Mouse (Mus musculus) kidney, embryonic 15.5 days (tissue): ENCODE measurements at regions not wholly inside any gene's neighbourhood (a gene's known extent, or its start where the extent isn't known, plus 50 kb on each side); places are given as distances from the start of the nearest gene placed in this dataset.

ENCODE experiments used
- ATAC-seq: fragments of 200-750 bp; cut with Nextera tagmentation; replicated peaks from 2 replicates; pipeline ENCODE4 v1.8.0; 2017; ENCODE audit warnings: moderate TSS enrichment; ENCODE audit not compliant: low FRiP score
- H3K27ac ChIP-seq: fragments of 300-500 bp; sonication (generic); 2 replicates; pipeline ENCODE4 v1.5.1; 2015; ENCODE audit warnings: mild to moderate bottlenecking, inconsistent platforms
- H3K27me3 ChIP-seq: fragments of 300-500 bp; sonication (generic); 2 replicates; pipeline ENCODE4 v1.6.1; 2015; ENCODE audit warnings: inconsistent platforms
- H3K36me3 ChIP-seq: fragments of 300-500 bp; sonication (generic); 2 replicates; pipeline ENCODE4 v1.6.1; 2015; ENCODE audit warnings: inconsistent platforms
- H3K4me1 ChIP-seq: fragments of 300-500 bp; sonication (generic); 2 replicates; pipeline ENCODE4 v1.6.1; 2015; ENCODE audit warnings: inconsistent platforms
- H3K4me2 ChIP-seq: fragments of 300-500 bp; sonication (generic); 2 replicates; pipeline ENCODE4 v1.6.1; 2015; ENCODE audit warnings: moderate library complexity, mild to moderate bottlenecking, inconsistent platforms
- H3K4me3 ChIP-seq: fragments of 300-500 bp; sonication (generic); replicated peaks from 2 replicates; pipeline ENCODE4 v1.5.1; 2015; ENCODE audit warnings: mild to moderate bottlenecking, inconsistent platforms
- H3K9ac ChIP-seq: fragments of 300-500 bp; sonication (generic); 2 replicates; pipeline ENCODE4 v1.6.1; 2015; ENCODE audit warnings: mild to moderate bottlenecking, inconsistent platforms
- H3K9me3 ChIP-seq: fragments of 300-500 bp; sonication (generic); replicated peaks from 2 replicates; pipeline ENCODE4 v1.6.1; 2016; ENCODE audit warnings: inconsistent platforms
- WGBS: fragments of 180-500 bp; shearing (Covaris S2); methylation state at CpG from one replicate; pipeline ENCODE4 v1.1.7; 2015; ENCODE audit warnings: mixed read lengths; 5-methylcytosine and 5-hydroxymethylcytosine counted together

DNA sequence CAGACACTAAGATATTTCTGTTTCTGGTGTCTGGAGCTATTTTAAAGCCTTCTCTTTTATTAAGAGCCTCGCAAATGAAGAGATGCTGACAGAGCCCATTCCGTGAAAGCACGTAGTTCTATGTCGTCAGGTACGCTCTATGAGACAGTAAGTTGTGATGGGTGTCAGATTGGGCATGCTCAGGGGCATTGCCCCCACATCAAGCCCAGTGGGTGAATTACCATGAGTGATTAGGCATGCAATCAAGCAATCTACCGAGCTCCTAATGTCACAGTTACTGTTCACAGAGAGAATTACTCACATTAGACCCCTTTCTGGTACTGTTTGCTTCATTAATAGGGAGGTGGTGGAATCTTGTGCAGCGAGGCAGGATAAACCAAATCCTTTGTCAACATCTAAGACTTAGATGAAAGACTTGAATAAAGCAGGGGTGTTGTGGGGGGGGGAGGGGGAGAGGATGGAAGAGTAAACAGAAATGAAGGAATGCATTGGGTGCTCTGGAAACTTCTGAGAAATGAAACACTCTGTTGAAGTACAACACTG is 192.9 kb upstream of the Tbc1d5 start:
- H3K4me3 ChIP-seq = no peak overlapping the region
- no peak overlapping the region for H3K4me2 ChIP-seq
- no peak overlapping the region for H3K27ac ChIP-seq
- no peaks in the 10 kb centered on the region for H3K4me1 ChIP-seq
- H3K36me3 ChIP-seq = no peaks in the 10 kb centered on the region
- H3K9me3 ChIP-seq = no peaks in the 10 kb centered on the region
- WGBS = 56% methylated on average over 7 of the region's 7 CpGs
- ATAC-seq = no peak
- H3K9ac ChIP-seq = no peak overlapping the region
- H3K27me3 ChIP-seq = no peaks in the 10 kb centered on the region

DNA sequence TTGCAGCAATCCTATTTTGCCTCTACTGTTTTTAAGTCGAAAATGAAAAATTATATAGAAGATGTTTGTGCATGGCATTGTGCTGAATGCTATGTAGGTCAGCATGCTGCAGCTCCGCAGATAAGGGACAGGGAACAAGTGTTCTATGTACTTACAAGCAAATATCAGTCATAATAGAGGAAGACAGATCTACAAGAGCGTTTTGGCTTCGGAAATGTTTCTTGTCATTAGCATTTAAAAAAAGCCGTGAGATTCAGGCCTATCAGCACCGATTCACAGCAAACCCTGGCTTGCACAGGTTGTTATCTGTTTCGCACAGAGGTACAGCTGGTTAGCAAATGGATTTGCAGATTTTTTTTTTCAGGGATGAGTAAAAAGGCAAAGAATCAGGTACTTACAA is 191.8 kb upstream of the Tbc1d5 start:
- no peaks in the 10 kb centered on the region for H3K4me1 ChIP-seq
- no peaks in the 10 kb centered on the region for H3K27me3 ChIP-seq
- H3K4me3 ChIP-seq = no peak overlapping the region
- H3K4me2 ChIP-seq = no peak overlapping the region
- no peaks in the 10 kb centered on the region for H3K9me3 ChIP-seq
- no peak overlapping the region for H3K27ac ChIP-seq
- H3K36me3 ChIP-seq = no peaks in the 10 kb centered on the region
- no peak overlapping the region for H3K9ac ChIP-seq
- 87% methylated on average over 7 of the region's 7 CpGs for WGBS
- ATAC-seq = no peak

DNA sequence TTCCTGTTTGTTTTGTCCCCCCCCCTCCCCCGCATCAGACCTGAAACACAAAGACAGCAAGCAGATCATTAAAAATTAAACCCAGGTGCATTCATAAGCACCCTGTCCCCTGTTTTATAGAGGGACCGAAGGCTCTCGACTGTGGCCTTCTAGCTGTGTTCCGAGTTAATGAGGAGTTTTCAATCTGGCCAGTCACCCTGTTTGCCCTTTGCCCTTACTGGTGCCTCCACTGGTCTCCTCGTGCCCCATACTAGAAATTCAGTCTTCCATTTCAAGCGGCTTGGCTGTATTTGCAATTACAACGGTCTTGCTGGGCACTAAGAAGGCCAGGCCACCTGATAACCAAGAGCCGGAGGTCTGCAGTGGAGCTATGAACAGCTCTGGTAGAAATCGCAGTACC is 190.9 kb upstream of the Tbc1d5 start:
- H3K4me1 ChIP-seq = no peaks in the 10 kb centered on the region
- H3K9ac ChIP-seq = no peak overlapping the region
- no peaks in the 10 kb centered on the region for H3K9me3 ChIP-seq
- H3K27me3 ChIP-seq = no peaks in the 10 kb centered on the region
- H3K36me3 ChIP-seq = no peaks in the 10 kb centered on the region
- WGBS = 39% methylated on average over 9 of the region's 9 CpGs
- H3K4me2 ChIP-seq = no peak overlapping the region
- ATAC-seq = peak; percentile 85
- no peak overlapping the region for H3K4me3 ChIP-seq
- no peak overlapping the region for H3K27ac ChIP-seq

GRCm38 (mm10) chr17:51362801-51363200 is 183.6 kb upstream of the Tbc1d5 start:
- no peak overlapping the region for H3K4me3 ChIP-seq
- H3K9me3 ChIP-seq = no peaks in the 10 kb centered on the region
- H3K9ac ChIP-seq = no peak overlapping the region
- no peak overlapping the region for H3K27ac ChIP-seq
- ATAC-seq = no peak
- no peaks in the 10 kb centered on the region for H3K4me1 ChIP-seq
- H3K36me3 ChIP-seq = no peaks in the 10 kb centered on the region
- WGBS = 90% methylated on average over 7 of the region's 7 CpGs
- H3K27me3 ChIP-seq = no peaks in the 10 kb centered on the region
- H3K4me2 ChIP-seq = no peak overlapping the region

DNA sequence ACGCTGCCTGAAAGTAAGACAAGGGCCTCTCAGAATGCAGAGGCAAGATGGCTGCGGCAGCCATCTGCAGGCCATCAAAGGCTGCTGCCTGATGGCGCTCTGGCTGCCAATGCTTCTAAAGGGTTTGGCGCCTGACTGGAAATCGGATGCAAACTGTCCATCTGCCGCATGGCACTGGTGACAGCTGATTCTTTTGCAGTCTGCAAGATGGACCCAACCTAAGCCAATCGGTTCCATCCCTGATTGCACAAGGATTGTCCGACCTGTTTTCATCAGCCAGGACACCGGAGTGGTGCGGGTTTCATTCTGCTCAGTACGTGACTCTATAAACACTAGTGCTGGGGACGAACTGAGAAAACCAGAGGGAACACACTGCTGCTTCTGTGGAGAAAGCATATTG is 183.1 kb upstream of the Tbc1d5 start:
- ATAC-seq = no peak
- Histone ChIP-seq H3K9me3 (no peaks in the 10 kb centered on the region), H3K4me3 (no peak overlapping the region), H3K27ac (no peak overlapping the region), H3K4me1 (no peaks in the 10 kb centered on the region), H3K4me2 (no peak overlapping the region), H3K9ac (no peak overlapping the region), H3K27me3 (no peaks in the 10 kb centered on the region), H3K36me3 (no peaks in the 10 kb centered on the region)
- 95% methylated on average over 12 of the region's 12 CpGs for WGBS

DNA sequence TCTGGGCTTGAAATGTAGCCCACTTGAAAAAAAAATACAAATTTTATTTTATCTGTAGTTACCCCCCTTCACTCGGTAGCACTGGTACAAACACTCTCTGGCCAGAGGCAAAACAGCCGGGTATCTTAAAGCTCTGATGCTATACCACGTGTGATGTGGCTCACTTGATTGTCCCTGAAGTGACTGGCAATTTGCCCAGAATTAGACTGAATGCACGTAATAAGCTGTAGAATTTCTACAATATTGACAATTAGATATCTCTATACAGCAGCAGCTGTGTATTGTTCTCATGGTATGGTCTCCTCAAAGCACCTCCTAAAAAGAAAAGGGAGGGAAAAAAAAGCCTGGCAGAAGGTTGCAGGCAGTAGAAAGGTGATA is 179.2 kb upstream of the Tbc1d5 start:
- Histone ChIP-seq H3K9ac (no peak overlapping the region), H3K27me3 (no peaks in the 10 kb centered on the region), H3K36me3 (no peaks in the 10 kb centered on the region), H3K4me2 (no peak overlapping the region), H3K27ac (no peak overlapping the region), H3K9me3 (no peaks in the 10 kb centered on the region), H3K4me3 (no peak overlapping the region), H3K4me1 (no peaks in the 10 kb centered on the region)
- 43% methylated on average over 4 of the region's 4 CpGs for WGBS
- ATAC-seq = no peak

DNA sequence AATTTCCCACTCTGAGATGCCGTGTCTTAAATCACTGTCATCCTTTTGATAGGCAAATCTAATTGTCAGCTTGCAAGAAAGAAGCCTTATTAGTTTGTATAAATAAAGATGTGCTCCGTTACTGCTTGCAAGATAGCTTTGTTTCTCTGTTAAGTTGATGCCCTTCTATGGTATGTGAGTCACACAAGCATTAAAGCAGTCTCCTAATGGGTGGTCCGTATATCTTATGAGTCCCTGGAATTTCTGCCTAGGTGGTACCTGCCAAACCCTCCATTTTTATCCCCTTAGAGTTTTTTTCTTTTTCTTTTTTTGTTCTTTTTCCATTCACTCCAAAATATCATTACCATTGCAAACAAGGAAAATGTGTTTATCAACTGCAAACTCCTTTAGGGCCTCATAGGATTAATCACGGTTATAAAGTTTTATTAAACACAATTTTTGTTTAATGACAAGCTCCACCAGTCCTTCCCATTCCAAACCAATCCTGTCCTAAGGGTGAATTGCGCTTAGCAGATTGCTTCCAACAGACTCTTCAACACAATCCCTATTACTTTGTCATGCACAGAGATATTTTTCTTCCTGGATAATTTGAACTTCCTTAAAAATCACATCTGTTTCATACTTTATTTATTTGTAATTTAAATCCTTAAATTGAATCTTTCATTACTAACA is 178.7 kb upstream of the Tbc1d5 start:
- no peak overlapping the region for H3K4me2 ChIP-seq
- no peaks in the 10 kb centered on the region for H3K4me1 ChIP-seq
- no peak for ATAC-seq
- no peak overlapping the region for H3K27ac ChIP-seq
- H3K27me3 ChIP-seq = no peaks in the 10 kb centered on the region
- H3K4me3 ChIP-seq = no peak overlapping the region
- no peaks in the 10 kb centered on the region for H3K9me3 ChIP-seq
- 69% methylated on average over 5 of the region's 5 CpGs for whole genome bisulfite sequencing
- no peak overlapping the region for H3K9ac ChIP-seq
- no peaks in the 10 kb centered on the region for H3K36me3 ChIP-seq

DNA sequence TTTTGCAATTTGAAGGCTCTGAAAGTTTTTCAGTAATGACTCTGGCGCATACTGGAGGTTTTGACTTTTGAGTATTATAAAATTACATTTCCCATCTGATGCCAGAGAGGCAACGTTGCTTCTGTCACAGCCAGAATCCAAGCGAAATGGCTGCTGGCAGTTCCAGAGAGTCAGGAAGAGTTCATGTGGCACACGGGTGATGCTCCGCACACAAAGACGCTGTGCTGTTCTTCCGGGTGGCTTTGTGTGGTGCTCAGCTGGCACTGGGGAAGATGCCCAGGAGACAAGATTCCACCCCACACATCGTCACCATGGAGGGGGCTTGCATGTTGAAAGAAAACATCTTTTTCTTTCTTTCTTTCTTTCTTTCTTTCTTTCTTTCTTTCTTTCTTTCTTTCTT is 177.3 kb upstream of the Tbc1d5 start:
- ATAC-seq = no peak
- Histone ChIP-seq H3K4me1 (no peaks in the 10 kb centered on the region), H3K36me3 (no peaks in the 10 kb centered on the region), H3K27ac (no peak overlapping the region), H3K4me3 (no peak overlapping the region), H3K4me2 (no peak overlapping the region), H3K27me3 (no peaks in the 10 kb centered on the region), H3K9ac (no peak overlapping the region), H3K9me3 (no peaks in the 10 kb centered on the region)
- 88% methylated on average over 8 of the region's 8 CpGs for WGBS

GRCm38 (mm10) chr17:51321868-51322267 is 142.7 kb upstream of the Tbc1d5 start:
- Histone ChIP-seq H3K27me3 (no peaks in the 10 kb centered on the region), H3K9ac (no peak overlapping the region), H3K4me3 (no peak overlapping the region), H3K4me2 (no peak overlapping the region), H3K36me3 (no peaks in the 10 kb centered on the region), H3K9me3 (no peaks in the 10 kb centered on the region), H3K4me1 (no peaks in the 10 kb centered on the region), H3K27ac (no peak overlapping the region)
- ATAC-seq = no peak
- WGBS = 81% methylated on average over 7 of the region's 7 CpGs

DNA sequence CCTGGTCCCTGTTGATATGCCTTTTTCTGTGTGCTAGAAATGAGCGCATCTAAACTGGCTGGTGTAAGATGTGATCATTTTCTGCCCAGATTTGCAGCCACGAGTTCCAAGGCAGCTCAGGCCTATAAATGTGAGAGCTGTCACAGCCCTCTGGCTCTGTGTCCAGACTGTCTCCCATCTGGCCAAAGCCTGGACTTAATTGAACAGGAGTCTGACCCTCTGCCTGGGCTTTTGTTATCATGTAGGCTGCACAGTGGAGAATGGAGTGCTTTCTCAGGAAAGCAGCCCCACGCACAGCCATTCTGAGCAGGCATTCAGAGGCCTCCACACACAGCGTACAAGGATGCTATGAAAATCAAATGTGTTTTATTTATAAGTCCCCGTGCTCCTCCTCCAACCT is 141.9 kb upstream of the Tbc1d5 start:
- no peak for ATAC-seq
- Histone ChIP-seq H3K4me2 (no peak overlapping the region), H3K9ac (no peak overlapping the region), H3K4me3 (no peak overlapping the region), H3K27ac (no peak overlapping the region), H3K9me3 (no peaks in the 10 kb centered on the region), H3K27me3 (no peaks in the 10 kb centered on the region), H3K36me3 (no peaks in the 10 kb centered on the region), H3K4me1 (no peaks in the 10 kb centered on the region)
- 77% methylated on average over 5 of the region's 5 CpGs for WGBS

DNA sequence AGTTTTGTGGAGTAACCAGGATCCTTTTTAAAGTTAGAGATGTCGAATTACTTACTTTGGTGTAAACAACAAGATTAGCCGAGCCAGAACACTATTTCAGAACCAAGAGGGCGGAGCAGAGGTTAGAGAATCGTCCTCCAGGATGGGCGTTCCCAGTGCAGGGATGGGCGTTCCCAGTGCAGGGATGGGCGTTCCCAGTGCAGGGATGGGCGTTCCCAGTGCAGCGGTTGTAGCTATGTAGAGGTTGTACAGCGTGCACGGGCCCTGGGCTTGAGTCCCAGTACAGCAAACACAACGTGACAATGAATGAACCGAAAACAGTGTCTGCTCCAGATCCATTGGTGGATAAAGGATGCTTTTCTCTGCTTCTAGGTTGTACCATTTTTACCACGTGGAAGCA is 125.8 kb upstream of the Tbc1d5 start:
- Histone ChIP-seq H3K4me2 (peak overlapping the region; percentile 27; the same call in 1 of the 2 replicates), H3K27me3 (no peaks in the 10 kb centered on the region), H3K4me3 (no peak overlapping the region), H3K27ac (no peak overlapping the region), H3K9me3 (no peaks in the 10 kb centered on the region), H3K9ac (no peak overlapping the region), H3K4me1 (no peaks in the 10 kb centered on the region), H3K36me3 (no peaks in the 10 kb centered on the region)
- ATAC-seq = peak; percentile 70; the same call in 1 of the 2 replicates
- WGBS = 54% methylated on average over 14 of the region's 14 CpGs

DNA sequence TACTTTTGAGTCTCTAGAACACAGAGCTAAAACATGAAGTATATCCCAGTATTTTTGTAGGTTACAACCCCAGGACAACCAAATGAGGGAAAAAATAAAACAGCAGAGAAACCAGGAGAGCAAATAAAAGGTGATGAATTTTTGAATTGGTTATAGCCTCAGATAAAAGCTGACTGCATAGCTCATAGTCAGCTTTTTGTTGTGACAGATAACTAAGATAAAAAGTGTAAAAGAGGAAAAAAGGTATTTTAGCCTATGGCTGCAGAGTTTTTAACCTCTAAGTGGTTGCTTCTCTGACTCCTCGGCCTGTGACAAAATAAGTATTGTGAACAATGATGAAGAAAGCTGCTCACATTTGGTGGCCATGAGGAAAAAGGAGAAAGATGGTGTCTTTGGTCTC is 111.6 kb upstream of the Tbc1d5 start:
- WGBS = 89% methylated on average over 1 of the region's 1 CpGs
- no peaks in the 10 kb centered on the region for H3K27me3 ChIP-seq
- H3K27ac ChIP-seq = no peak overlapping the region
- no peak for ATAC-seq
- no peaks in the 10 kb centered on the region for H3K9me3 ChIP-seq
- no peak overlapping the region for H3K4me3 ChIP-seq
- no peak overlapping the region for H3K4me2 ChIP-seq
- no peak overlapping the region for H3K9ac ChIP-seq
- no peaks in the 10 kb centered on the region for H3K4me1 ChIP-seq
- H3K36me3 ChIP-seq = no peaks in the 10 kb centered on the region

DNA sequence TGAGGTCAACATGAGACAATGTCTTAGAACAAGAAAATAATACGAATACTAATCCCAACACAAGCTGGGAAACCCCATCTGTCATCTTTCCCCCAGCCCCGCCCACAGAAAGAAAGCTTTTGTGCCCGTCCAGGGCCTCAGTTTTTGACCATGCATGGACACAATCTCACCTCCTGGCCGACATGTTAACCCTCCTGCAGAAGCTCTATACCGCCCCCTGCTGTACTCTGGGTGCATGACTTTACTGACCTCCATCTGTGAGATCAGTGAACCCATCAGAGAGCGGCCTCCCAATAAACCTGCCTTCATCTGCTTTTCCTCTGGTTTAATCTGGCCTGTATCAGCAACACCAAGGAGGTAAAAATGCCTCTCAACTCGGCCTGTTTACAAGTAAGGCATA is 109.6 kb upstream of the Tbc1d5 start:
- ATAC-seq = no peak
- Histone ChIP-seq H3K9me3 (no peaks in the 10 kb centered on the region), H3K27me3 (no peaks in the 10 kb centered on the region), H3K4me3 (no peak overlapping the region), H3K9ac (no peak overlapping the region), H3K36me3 (no peaks in the 10 kb centered on the region), H3K4me1 (no peaks in the 10 kb centered on the region), H3K4me2 (no peak overlapping the region), H3K27ac (no peak overlapping the region)
- 73% methylated on average over 7 of the region's 7 CpGs for WGBS
